Mouse (Mus musculus): ENCODE results near the gene Htr2c. TPM values are rescaled to one million over a fixed set of nuclear protein-coding genes. Genes with fewer than 3 reads are reported as not detected.

The Htr2c gene
- 8.9 and 12.5 TPM in 2 replicates for polyA plus RNA-seq (2015; fragmentation: Nextera tagmentation; extraction: Ambion mirVana)

GRCm38 (mm10) chrX:146962258-146962913, at the start of gene Htr2c:
Htr2c (plus strand) TSS chrX:146962513.
- Histone ChIP-seq H3K4me3 (peak within 1 kb of the TSS; percentile 44), H3K9me3 (no peaks in the 10 kb centered on the region), H3K27ac (no peak within 1 kb of the TSS), H3K36me3 (no peaks in the 10 kb centered on the region), H3K27me3 (peaks cover 32% of the 10 kb centered on the region), H3K9ac (peak within 1 kb of the TSS; percentile 60; the same call in 1 of the 2 replicates), H3K4me2 (peak within 1 kb of the TSS; percentile 68), H3K4me1 (replicated peaks) (no peaks in the 10 kb centered on the region)
- ATAC-seq (ENCODE audit: low FRiP score) = peak; percentile 92
- WGBS = 28% methylated on average over 27 of the region's 27 CpGs

DNA sequence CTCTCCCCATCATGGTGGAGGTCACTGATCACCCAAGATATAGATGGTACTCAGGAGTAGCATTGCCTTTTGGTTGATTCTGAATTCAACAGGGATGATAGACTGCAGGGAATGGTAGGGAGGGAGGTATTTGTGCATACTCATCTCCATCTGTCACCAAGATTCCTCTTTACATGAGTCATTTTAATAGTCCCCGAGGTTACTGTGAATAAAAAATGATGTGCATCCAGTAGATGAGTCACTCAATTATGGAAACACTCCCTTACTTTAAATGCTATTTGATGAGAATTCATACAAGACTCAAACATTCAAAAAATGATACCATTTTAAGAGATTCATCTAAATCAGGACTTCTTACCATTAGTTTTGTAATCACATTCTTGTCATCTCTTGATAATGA, 34.1 kb upstream of the Htr2c start:
- Histone ChIP-seq H3K4me3 (no peak overlapping the region), H3K9me3 (no peaks in the 10 kb centered on the region), H3K27me3 (no peaks in the 10 kb centered on the region), H3K27ac (no peak overlapping the region), H3K36me3 (no peaks in the 10 kb centered on the region), H3K4me2 (no peak overlapping the region), H3K4me1 (replicated peaks) (no peaks in the 10 kb centered on the region), H3K9ac (no peak overlapping the region)
- no peak for ATAC-seq (ENCODE audit: low FRiP score)
- WGBS = 60% methylated on average over 1 of the region's 1 CpGs

- Histone ChIP-seq H3K4me2 (no peak overlapping the region), H3K4me1 (replicated peaks) (no peaks in the 10 kb centered on the region), H3K9ac (no peak overlapping the region), H3K27me3 (no peaks in the 10 kb centered on the region), H3K27ac (no peak overlapping the region), H3K36me3 (no peaks in the 10 kb centered on the region), H3K9me3 (no peaks in the 10 kb centered on the region), H3K4me3 (no peak overlapping the region)
- ATAC-seq (ENCODE audit: low FRiP score) = no peak
Observed at GRCm38 (mm10) chrX:146936332-146936731, 26.0 kb upstream of the Htr2c start.

DNA sequence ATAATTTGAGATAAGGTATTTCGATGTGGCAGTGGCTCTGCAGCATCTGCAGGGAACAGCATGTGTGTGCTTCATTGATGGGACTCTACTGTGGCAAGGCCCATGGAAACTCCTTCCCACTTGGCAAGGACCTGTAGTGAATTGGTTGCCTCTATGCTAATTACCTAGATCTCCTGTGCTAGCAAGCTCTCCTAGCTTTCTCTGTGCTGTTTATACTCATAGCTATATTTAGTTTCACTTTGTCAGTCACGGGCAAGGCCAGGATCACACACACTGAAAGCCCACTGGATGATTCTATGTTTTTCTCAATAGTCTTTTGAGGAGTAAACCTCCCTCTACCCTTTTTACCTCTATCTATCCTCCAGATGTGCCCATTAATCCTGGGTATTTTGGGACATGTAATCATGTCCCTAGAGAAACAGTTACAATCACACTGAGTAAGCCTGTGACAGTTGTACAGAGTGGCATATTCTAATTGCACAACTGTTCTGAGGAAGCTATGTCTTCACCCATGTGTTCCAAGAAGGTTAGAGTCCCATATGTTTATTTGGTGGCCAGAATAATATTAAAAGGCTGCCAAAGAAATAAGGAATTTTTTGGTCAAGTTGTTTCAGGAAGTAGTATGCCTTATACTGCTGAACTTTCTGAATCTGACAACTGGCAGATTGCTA, 16.0 kb upstream of the Htr2c start:
- WGBS = 89% methylated on average over 2 of the region's 2 CpGs
- Histone ChIP-seq H3K27me3 (no peaks in the 10 kb centered on the region), H3K27ac (no peak overlapping the region), H3K4me2 (no peak overlapping the region), H3K9me3 (no peaks in the 10 kb centered on the region), H3K4me3 (no peak overlapping the region), H3K36me3 (no peaks in the 10 kb centered on the region), H3K9ac (no peak overlapping the region), H3K4me1 (replicated peaks) (no peaks in the 10 kb centered on the region)
- no peak for ATAC-seq (ENCODE audit: low FRiP score)

- Histone ChIP-seq H3K9ac (no peak overlapping the region), H3K4me2 (no peak overlapping the region), H3K4me1 (replicated peaks) (no peaks in the 10 kb centered on the region), H3K27me3 (no peaks in the 10 kb centered on the region), H3K4me3 (no peak overlapping the region), H3K27ac (no peak overlapping the region), H3K9me3 (no peaks in the 10 kb centered on the region), H3K36me3 (no peaks in the 10 kb centered on the region)
- ATAC-seq (ENCODE audit: low FRiP score) = no peak
Observed at GRCm38 (mm10) chrX:146946996-146947395, 15.3 kb upstream of the Htr2c start.

DNA sequence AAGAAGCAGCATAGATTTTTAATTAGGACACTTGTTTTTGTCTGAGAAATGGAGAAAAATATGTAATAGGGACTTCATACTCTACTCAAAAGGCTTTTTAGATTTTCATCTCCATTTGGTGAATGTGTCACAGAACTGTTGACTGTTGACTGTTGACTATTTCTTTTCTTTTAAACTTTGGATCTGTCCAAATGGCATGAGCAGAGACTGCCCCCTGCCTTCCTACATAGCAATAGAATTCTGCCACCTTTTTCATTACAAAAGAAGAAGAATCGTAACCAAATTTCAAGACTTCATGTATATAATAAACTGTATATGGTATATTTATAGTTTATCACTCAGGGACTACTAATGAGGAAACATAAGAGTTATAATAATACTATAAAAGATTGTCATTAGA, 3.7 kb upstream of the Htr2c start:
- Histone ChIP-seq H3K4me1 (replicated peaks) (no peaks in the 10 kb centered on the region), H3K4me2 (no peak overlapping the region), H3K9me3 (no peaks in the 10 kb centered on the region), H3K9ac (no peak overlapping the region), H3K27ac (no peak overlapping the region), H3K27me3 (peaks cover 32% of the 10 kb centered on the region), H3K4me3 (no peak overlapping the region), H3K36me3 (no peaks in the 10 kb centered on the region)
- ATAC-seq (ENCODE audit: low FRiP score) = no peak
- 77% methylated on average over 1 of the region's 1 CpGs for WGBS

GRCm38 (mm10) chrX:146959960-146960359, 2.4 kb upstream of the Htr2c start:
- ATAC-seq (ENCODE audit: low FRiP score) = no peak
- no peak overlapping the region for H3K4me3 ChIP-seq
- no peaks in the 10 kb centered on the region for H3K4me1 ChIP-seq (replicated peaks)
- H3K9me3 ChIP-seq = no peaks in the 10 kb centered on the region
- peak overlapping the region; percentile 23 for H3K4me2 ChIP-seq
- H3K27me3 ChIP-seq = peaks cover 32% of the 10 kb centered on the region
- H3K36me3 ChIP-seq = no peaks in the 10 kb centered on the region
- H3K9ac ChIP-seq = no peak overlapping the region
- no peak overlapping the region for H3K27ac ChIP-seq
- 28% methylated on average over 10 of the region's 10 CpGs for WGBS

- Histone ChIP-seq H3K27ac (no peak overlapping the region), H3K9ac (peak overlapping the region; percentile 60; the same call in 1 of the 2 replicates), H3K27me3 (peaks cover 32% of the 10 kb centered on the region), H3K4me2 (peak overlapping the region; percentile 68), H3K4me1 (replicated peaks) (no peaks in the 10 kb centered on the region), H3K36me3 (no peaks in the 10 kb centered on the region), H3K9me3 (no peaks in the 10 kb centered on the region), H3K4me3 (peak overlapping the region; percentile 44)
- WGBS = 22% methylated on average over 34 of the region's 37 CpGs
- ATAC-seq (ENCODE audit: low FRiP score) = peak; percentile 82
Observed at GRCm38 (mm10) chrX:146962914-146963547, 718 bp downstream of the Htr2c start.

GRCm38 (mm10) chrX:146979931-146980330, 17.6 kb downstream of the Htr2c start:
- no peak overlapping the region for H3K9ac ChIP-seq
- 63% methylated on average over 5 of the region's 5 CpGs for WGBS
- no peaks in the 10 kb centered on the region for H3K4me1 ChIP-seq (replicated peaks)
- no peaks in the 10 kb centered on the region for H3K27me3 ChIP-seq
- no peak overlapping the region for H3K4me2 ChIP-seq
- H3K4me3 ChIP-seq = no peak overlapping the region
- no peaks in the 10 kb centered on the region for H3K9me3 ChIP-seq
- no peaks in the 10 kb centered on the region for H3K36me3 ChIP-seq
- no peak for ATAC-seq (ENCODE audit: low FRiP score)
- H3K27ac ChIP-seq = no peak overlapping the region

- no peak for ATAC-seq (ENCODE audit: low FRiP score)
- no peaks in the 10 kb centered on the region for H3K27me3 ChIP-seq
- no peaks in the 10 kb centered on the region for H3K4me1 ChIP-seq (replicated peaks)
- WGBS = 29% methylated on average over 3 of the region's 3 CpGs
- no peaks in the 10 kb centered on the region for H3K36me3 ChIP-seq
- H3K4me3 ChIP-seq = no peak overlapping the region
- no peak overlapping the region for H3K4me2 ChIP-seq
- no peaks in the 10 kb centered on the region for H3K9me3 ChIP-seq
- no peak overlapping the region for H3K9ac ChIP-seq
- H3K27ac ChIP-seq = no peak overlapping the region
Observed at GRCm38 (mm10) chrX:147055730-147056129, 93.4 kb downstream of the Htr2c start.

DNA sequence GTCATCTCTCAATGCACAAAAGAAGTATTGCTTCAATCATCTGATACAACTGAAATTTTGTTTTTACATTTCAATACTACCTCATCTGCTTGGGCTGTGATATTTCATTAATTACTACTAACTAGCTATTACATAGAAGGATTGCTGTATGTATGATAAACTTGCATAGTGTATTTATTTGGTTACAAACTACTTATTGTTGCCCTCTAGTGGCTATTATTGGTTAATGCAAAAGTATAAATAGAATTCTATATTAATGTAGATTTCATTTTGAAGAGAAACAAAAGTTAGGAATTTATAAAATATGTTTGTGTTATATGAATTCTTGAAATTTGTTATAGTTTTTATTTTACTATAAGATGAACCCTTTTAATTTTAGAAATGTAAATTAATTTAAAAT, 109.3 kb downstream of the Htr2c start:
- Histone ChIP-seq H3K36me3 (no peaks in the 10 kb centered on the region), H3K4me3 (no peak overlapping the region), H3K4me1 (replicated peaks) (no peaks in the 10 kb centered on the region), H3K9ac (no peak overlapping the region), H3K27ac (no peak overlapping the region), H3K27me3 (no peaks in the 10 kb centered on the region), H3K9me3 (no peaks in the 10 kb centered on the region), H3K4me2 (no peak overlapping the region)
- no peak for ATAC-seq (ENCODE audit: low FRiP score)

DNA sequence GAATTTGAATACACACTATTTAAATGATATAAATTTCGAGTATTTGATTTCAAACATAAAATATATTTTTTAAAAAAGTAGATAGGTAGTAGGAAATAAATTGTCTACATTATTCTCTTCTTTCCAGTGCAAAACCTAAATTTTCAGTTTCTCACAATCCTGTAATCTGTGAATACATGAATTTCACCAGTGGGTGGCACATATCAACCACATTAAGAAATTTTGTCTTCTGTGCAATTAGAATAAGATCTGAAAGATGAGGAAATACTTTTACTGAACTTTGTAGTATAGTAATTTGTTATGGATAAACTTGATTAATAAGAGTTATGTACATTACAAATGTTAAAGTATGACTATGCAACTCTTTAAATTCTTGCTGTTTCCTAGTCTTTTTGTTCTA, 156.8 kb downstream of the Htr2c start:
- 73% methylated on average over 1 of the region's 1 CpGs for WGBS
- Histone ChIP-seq H3K27ac (no peak overlapping the region), H3K27me3 (no peaks in the 10 kb centered on the region), H3K36me3 (no peaks in the 10 kb centered on the region), H3K4me2 (no peak overlapping the region), H3K9ac (no peak overlapping the region), H3K4me3 (no peak overlapping the region), H3K4me1 (replicated peaks) (no peaks in the 10 kb centered on the region), H3K9me3 (no peaks in the 10 kb centered on the region)
- no peak for ATAC-seq (ENCODE audit: low FRiP score)

DNA sequence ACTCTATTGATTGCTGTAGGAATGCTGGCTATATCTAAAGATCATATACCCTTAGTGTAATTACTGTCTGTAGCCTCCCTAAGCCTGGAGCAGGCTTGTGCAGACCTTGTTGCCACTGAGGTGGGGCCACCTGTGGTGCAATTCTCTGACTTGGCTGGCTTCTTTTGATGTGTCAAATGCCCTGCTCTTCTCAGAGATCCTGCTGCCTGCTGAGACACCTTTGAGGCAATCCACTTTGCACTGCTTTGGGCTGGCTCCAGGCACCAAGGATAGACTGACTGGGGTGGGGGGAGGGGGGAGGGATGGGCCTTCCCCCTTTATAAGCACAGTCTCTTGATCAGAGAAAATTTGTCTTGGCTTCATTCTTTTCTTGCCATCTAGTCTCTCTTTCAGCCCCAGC, 252.9 kb downstream of the Htr2c start:
- no peak overlapping the region for H3K27ac ChIP-seq
- H3K27me3 ChIP-seq = no peaks in the 10 kb centered on the region
- H3K9me3 ChIP-seq = no peaks in the 10 kb centered on the region
- no peak for ATAC-seq (ENCODE audit: low FRiP score)
- H3K4me2 ChIP-seq = no peak overlapping the region
- no peaks in the 10 kb centered on the region for H3K4me1 ChIP-seq (replicated peaks)
- H3K36me3 ChIP-seq = no peaks in the 10 kb centered on the region
- H3K9ac ChIP-seq = no peak overlapping the region
- H3K4me3 ChIP-seq = no peak overlapping the region

Measured in hindbrain, embryonic 13.5 days (tissue).